Mouse (Mus musculus) urinary bladder, postnatal 25 days (tissue): ENCODE measurements at regions not wholly inside any gene's neighbourhood (a gene's known extent, or its start where the extent isn't known, plus 50 kb on each side); places are given as distances from the start of the nearest gene placed in this dataset.

Experiments
- DNase-seq: peaks from one replicate; pipeline ENCODE4 v3.0.0; 2022; ENCODE audit warnings: low spot score

- DNase-seq, result peak; percentile 17
Measured at GRCm38 (mm10) chr6:101593782-101594641, 216.3 kb upstream of the Pdzrn3 start.

GRCm38 (mm10) chr6:101585871-101586270 lies 208.2 kb upstream of the Pdzrn3 start:
- DNase-seq, result no peak

GRCm38 (mm10) chr6:101580824-101581223 lies 203.1 kb upstream of the Pdzrn3 start:
- DNase-seq, result no peak

- no peak for DNase-seq
Measured at GRCm38 (mm10) chr6:101556096-101556495, 178.4 kb upstream of the Pdzrn3 start.

GRCm38 (mm10) chr6:101554965-101555604 lies 177.4 kb upstream of the Pdzrn3 start:
- DNase-seq, result no peak

GRCm38 (mm10) chr6:101550501-101551268 lies 173.0 kb upstream of the Pdzrn3 start:
- DNase-seq, result no peak

- DNase-seq, result no peak
Measured at GRCm38 (mm10) chr6:101537581-101537980, 159.9 kb upstream of the Pdzrn3 start.

GRCm38 (mm10) chr6:101534214-101535052 lies 156.7 kb upstream of the Pdzrn3 start:
- peak; percentile 13 for DNase-seq

GRCm38 (mm10) chr6:101532436-101532835 lies 154.7 kb upstream of the Pdzrn3 start:
- DNase-seq, result peak; percentile 23

- DNase-seq, result no peak
Measured at GRCm38 (mm10) chr6:101531914-101532313, 154.2 kb upstream of the Pdzrn3 start.

- DNase-seq, result no peak
Measured at GRCm38 (mm10) chr6:101525129-101525528, 147.4 kb upstream of the Pdzrn3 start.

- no peak for DNase-seq
Measured at GRCm38 (mm10) chr6:101521316-101521715, 143.6 kb upstream of the Pdzrn3 start.

GRCm38 (mm10) chr6:101520755-101521154 lies 143.1 kb upstream of the Pdzrn3 start:
- no peak for DNase-seq

- no peak for DNase-seq
Measured at GRCm38 (mm10) chr6:101518904-101519701, 141.4 kb upstream of the Pdzrn3 start.

- DNase-seq, result no peak
Measured at GRCm38 (mm10) chr6:101517584-101517983, 139.9 kb upstream of the Pdzrn3 start.

- no peak for DNase-seq
Measured at GRCm38 (mm10) chr6:101513696-101514095, 136.0 kb upstream of the Pdzrn3 start.

- no peak for DNase-seq
Measured at GRCm38 (mm10) chr6:101502149-101502548, 124.5 kb upstream of the Pdzrn3 start.

GRCm38 (mm10) chr6:101501716-101502115 lies 124.0 kb upstream of the Pdzrn3 start:
- DNase-seq, result no peak

- no peak for DNase-seq
Measured at GRCm38 (mm10) chr6:101500202-101500601, 122.5 kb upstream of the Pdzrn3 start.

GRCm38 (mm10) chr6:101488466-101488865 lies 110.8 kb upstream of the Pdzrn3 start:
- DNase-seq, result no peak
